Mouse (Mus musculus) left cerebral cortex, postnatal 36 days (tissue): ENCODE measurements around the gene Fam160a2. TPM values are rescaled to one million over a fixed set of nuclear protein-coding genes. Genes with fewer than 3 reads are reported as not detected.
"Not testable (repeated sequence)": the region's sequence is repeated elsewhere in the genome, so short reads cannot be mapped to it uniquely, and the experiment has no call there.

Experiments
- DNase-seq, 2 experiments: peaks; one replicate each; pipeline ENCODE4 v3.0.0; 2021 to 2022; ENCODE audit warnings: low spot score in 2 of 2, mixed read lengths in 1 of 2
- intact Hi-C: fragments of 180-260 bp; cut with DNase I; formaldehyde crosslinking; loops from one replicate; pipeline ENCODE4 v1.15.1; 2025
- total RNA-seq, 2 experiments: library from RNA; stranded (reverse); gene quantifications; 2 replicates each; pipeline ENCODE4 v1.2.3; 2021

Fam160a2 gene
- total RNA-seq, 2 experiments from 2014 or later: 77.0 to 83.9 TPM

DNA sequence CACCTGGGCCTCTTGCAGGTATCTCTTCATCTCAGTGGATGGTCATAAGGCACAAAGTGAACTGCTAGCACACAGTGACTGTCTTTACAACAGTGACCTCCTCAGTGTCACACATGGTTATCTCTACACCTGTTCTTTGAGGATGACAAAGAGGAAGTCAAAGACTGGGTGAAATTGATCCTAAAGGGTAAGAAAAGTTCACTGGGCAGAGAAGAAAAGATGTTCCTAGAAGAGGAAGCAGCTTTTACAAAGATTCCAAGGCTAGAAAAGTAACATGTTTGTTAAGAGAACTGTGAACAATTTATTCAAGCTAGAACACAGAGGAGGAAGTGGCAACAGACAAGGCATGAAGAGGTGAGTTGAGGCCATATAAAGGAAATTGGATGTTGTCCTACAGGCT is 3.7 kb downstream of the Fam160a2 start:
- no peak for DNase-seq
- intact Hi-C loops: no loop called here

- intact Hi-C loops: no loop called here
- DNase-seq: no peak
Measured at GRCm38 (mm10) chr7:105395131-105395820, 4.6 kb downstream of the Fam160a2 start.

DNA sequence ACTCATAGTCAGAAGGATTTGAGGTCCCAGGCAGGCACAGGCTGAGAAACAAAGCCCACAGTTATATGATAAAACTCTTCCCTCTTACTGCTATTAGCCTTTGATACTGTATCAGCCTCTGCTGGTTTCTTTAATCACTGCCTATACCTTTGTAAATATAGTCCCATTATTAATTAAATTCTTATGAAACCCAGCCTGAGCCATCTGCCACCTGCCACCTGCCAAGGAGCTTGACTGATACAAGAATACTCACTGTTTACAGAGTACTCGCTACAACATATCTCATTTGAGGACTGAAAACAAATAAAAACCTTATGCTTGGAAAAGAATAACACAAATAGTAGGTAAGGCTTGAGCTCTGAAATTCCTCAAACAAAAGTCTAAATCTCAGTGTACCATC is 5.2 kb downstream of the Fam160a2 start:
- DNase-seq: no peak
- intact Hi-C loops: no loop called here

DNA sequence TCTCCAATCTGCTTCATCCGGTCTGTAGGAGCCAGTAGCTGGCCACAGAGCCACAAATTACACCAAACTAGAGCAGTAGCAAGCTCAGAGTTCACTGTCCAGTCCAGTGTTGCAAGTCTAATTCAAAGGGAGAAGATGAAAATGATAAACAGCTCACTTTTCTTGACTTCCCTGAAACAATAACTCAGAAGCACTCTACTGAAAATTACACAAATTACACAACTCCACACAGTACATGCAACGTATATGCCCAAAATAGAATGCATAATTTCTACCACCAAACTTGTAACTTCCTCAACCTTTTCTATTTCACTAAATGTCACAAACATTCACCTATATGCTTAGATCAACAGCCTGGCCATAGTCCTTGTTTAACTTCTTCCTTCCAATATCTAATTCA is 9.6 kb downstream of the Fam160a2 start:
- intact Hi-C loops: no loop called here
- DNase-seq: no peak

DNA sequence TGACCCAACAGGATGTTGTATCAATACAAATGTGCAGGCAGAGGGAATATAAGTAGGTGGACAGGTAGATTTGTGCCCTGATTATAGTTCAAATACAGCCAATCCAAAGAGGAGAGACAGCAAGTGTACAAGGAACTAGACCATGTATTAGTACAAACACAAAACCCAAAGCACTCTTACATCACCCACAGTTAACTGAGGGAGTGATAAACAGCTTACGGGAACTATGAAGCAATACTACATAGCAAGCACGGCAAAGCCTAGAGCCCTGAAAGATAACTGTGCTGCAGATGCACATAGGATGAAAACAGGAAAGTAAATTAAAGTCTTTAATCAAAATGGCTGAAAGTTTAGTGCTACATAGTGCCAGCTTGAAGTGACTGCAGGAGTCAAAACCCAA is 12.2 kb downstream of the Fam160a2 start:
- no peak for DNase-seq
- intact Hi-C loops: no loop called here

DNA sequence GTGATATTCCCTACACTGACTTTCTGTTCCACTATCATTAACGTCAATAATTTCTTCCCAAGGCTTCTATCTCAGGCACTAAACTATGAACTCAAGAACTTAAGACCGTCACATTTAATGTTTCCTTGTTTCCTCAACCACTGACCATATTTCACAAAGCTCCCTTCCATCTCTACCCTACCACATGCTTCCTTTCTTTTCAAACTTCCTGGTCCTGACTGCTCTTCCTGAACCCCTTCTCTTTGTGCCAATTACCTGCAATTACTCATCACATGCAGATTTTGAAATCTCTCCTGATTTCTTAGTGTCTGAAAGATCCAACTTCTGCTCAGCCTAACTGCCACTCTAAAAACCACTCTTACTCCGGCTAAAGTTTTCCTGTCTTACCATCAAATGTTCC is 19.5 kb downstream of the Fam160a2 start:
- no peak for DNase-seq
- intact Hi-C loops: no loop called here

DNA sequence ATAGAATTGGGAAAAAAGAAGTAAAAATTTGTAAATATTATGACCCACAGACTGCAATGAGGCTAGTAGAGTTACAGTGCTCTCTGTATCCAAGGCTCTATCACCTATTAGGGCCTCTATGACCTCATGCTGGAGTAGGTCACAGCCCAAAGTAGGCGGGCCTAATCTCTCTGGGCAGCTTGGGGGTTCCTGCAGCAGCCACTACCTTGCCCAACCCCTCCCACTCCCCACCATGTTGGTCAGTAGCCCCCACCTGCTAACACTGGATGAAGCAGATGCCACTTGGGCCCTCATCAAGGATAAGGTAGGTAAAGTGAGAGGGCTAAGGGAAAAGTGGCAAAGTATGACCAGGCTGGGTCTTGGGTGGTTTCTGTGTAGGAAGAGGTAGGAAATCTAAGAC is 25.0 kb downstream of the Fam160a2 start, which contains the start of gene Gm5901:
Gene Gm5901, plus strand, starts transcription at position 173 of the 400 bp plus-strand sequence.
- intact Hi-C loops: no loop called here
- no peak for DNase-seq

DNA sequence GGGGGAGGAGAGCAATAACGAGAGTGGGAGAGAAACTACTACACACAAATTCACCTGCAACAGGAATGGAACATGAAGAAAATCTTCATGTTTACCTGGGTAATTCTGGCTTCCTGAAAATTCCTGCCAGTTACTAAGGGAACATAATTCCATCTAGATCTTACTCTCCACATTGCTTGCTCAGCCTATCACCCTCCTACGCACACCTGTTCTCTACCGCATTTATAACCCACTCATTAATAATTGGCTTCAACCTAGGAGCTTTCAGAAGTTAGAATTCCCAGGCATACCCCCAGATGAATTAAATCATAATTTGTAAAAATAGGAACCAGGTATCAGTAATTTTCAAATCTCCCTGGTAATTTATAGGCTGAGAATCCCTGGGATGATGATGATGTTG is 25.9 kb downstream of the Fam160a2 start:
- intact Hi-C loops: no loop called here
- no peak for DNase-seq

DNA sequence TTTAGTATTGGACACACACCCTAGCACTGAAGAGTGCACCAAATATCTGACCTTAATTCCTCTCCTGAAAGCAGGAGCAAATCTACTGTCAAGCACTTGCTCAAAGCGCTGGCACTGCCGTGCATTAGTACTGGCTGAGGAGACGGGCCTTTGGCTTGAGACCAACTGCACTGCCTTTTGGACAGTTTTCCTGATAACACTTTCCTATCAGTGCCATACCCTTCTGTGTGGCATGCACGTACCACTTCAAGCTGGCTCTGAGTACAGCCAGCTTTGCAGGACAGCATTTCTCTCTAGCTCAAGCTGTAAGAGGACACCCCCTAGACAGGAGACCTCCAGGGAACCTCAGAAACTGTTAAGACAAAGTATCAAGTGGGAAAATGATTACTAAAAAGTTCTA is 26.3 kb downstream of the Fam160a2 start:
- intact Hi-C loops: no loop called here
- DNase-seq: no peak

DNA sequence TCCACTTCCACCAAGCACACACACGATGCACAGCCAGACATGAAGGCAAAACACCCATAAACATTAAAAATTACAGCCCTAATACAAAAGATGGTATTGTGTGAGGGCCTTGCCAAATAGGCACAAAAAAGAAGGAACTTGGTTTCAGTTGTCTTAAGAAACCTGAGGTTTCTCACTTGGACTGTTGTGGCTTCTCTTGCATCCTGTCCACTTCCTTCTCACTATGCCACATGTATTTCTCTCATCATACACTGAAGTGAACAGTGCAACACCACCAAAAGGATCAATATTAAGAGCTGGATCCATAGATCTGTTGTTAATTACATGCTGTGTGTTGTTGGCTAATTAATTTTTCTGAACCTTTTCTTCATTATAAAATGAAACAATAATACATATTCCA is 26.9 kb downstream of the Fam160a2 start:
- intact Hi-C loops: no loop called here

GRCm38 (mm10) chr7:105368521-105368920 is 31.3 kb downstream of the Fam160a2 start:
- DNase-seq: no peak
- intact Hi-C loops: no loop called here

More for the DNA sequence above, 26.9 kb downstream of the Fam160a2 start:
- DNase-seq: no peak

- intact Hi-C loops: no loop called here
- no peak for DNase-seq
Measured at GRCm38 (mm10) chr7:105367930-105368329, 31.9 kb downstream of the Fam160a2 start, which contains the start of gene Olfr692. Olfr692 (plus strand) TSS chr7:105368230.

DNA sequence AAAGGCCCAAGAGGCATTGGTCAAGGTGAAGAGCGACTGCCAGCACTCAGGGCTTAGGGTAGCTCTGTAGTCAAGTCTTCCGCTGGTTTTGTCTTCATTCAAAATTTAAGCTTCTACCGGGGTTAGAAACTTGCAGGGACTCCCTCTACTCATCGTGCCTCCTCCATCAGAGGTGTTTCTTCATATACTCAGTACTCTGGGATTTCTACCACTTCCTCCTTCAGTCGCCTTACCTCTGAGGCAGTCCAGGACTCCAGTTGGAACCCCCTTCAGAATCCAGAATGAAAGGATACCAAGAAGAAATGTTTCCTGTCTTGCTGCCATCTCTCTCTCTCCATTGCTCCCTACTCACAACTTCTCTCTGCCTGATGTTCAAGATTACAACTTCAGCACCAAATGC is 32.6 kb downstream of the Fam160a2 start:
- intact Hi-C loops: no loop called here
- DNase-seq: no peak

DNA sequence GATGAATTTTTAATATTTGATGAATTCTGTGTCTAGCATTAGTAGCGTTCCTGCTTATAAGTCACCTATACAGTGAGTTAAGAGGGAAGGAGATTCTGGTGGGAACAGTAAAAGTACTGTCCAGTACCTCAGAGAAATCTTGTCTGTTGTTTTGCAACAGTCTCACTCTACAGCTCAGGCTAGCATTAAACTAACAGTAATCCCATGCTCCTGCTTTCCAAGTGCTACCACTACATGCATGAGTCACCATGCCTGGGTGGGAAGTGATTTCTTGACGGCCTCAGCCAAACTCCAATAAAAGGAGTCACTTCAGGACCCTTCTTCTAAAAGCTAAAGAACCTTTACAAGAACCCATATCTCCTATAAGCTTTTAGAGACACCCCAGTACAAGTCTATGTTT is 38.1 kb downstream of the Fam160a2 start:
- intact Hi-C loops: no loop called here
- DNase-seq: no peak

GRCm38 (mm10) chr7:105356487-105356886 is 43.4 kb downstream of the Fam160a2 start:
- intact Hi-C loops, DNase-seq: not testable (repeated sequence)

DNA sequence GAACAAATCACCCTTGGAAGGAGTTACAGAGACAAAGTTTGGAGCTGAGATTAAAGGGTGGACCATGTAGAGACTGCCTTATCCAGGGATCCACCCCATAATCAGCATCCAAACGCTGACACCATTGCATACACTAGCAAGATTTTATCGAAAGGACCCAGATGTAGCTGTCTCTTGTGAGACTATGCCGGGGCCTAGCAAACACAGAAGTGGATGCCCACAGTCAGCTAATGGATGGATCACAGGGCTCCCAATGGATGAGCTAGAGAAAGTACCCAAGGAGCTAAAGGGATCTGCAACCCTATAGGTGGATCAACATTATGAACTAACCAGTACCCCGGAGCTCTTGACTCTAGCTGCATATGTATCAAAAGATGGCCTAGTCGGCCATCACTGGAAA is 43.8 kb downstream of the Fam160a2 start:
- intact Hi-C loops, DNase-seq: not testable (repeated sequence)

DNA sequence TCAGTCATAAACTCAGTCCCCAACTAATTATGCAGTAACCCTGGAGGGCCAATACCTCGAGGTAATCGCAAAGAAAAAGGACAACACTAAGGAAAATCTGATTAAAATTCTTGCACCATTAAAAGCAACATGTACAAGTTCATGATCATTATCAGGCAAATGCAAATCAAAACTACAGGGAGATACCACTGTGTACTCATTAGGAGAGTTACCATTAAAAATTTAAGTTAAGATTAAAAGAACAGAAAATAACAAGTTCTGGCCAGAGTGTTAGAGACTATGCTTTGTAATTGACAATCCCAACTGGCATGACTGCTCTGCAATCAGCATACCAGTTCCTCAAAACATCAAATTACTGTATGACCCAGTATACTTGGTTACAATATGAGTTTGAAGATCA is 57.1 kb downstream of the Fam160a2 start:
- no peak for DNase-seq
- intact Hi-C loops: no loop called here

DNA sequence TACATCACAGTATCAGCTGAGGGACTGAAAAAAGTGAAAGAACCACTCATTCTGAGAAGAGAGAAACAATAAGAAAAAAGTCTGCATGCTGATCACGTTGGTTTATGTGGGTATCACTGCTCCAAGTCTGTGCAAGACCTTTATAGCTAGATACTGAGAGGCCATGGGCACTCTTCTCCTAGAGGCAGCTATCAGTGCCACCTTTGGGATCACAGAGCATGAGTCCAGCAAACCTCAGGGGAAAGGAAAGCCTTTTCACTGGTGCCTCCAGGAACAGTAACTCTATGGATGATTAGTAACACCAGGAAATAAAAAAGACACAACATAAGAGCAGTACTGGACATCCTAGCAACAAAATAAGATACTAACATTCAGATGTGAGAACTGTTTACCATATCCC is 57.7 kb downstream of the Fam160a2 start, which contains the start of gene Olfr691:
Gene Olfr691, minus strand, starts transcription at position 101 of the 400 bp plus-strand sequence.
- DNase-seq: no peak
- intact Hi-C loops: no loop called here

GRCm38 (mm10) chr7:105334004-105334403 is 65.8 kb downstream of the Fam160a2 start, which contains the start of gene Olfr690:
Olfr690 (minus strand) TSS chr7:105334104.
- intact Hi-C loops: no loop called here
- no peak for DNase-seq

DNA sequence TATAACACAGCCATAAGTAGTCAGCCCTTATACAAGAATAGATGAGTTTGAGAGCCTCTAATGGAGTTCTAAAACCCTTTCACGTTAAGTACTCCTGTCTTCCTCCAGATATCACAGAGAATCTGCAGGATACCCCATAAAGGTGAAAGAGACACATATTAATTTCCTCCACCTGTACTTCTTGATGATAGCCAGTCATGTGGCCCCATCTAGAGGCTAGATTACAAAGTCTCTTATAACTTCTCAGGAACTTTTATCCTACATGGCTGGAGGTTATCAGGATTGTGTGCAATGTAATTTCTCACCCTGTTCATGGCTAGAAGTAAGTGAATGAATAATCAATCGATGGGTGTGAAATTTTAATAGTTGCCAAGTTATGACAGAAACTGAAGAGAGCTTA is 74.6 kb downstream of the Fam160a2 start:
- DNase-seq: no peak
- intact Hi-C loops: no loop called here
